Mouse (Mus musculus) liver, adult 2 months (tissue): ENCODE data around the gene Gan. TPM values are rescaled to one million over a fixed set of nuclear protein-coding genes. Genes with fewer than 3 reads are reported as not detected.

Source experiments
- DNase-seq: peaks from one replicate; pipeline ENCODE4 v3.0.0-alpha.2; 2011; ENCODE audit warnings: low read depth, low spot score; ENCODE audit errors: extremely low read depth
- H3K27ac ChIP-seq: fragments of 200-500 bp; replicated peaks from 2 replicates; pipeline ENCODE4 v1.5.1; 2012; ENCODE audit warnings: low read depth, mild to moderate bottlenecking, control low read depth, inconsistent platforms, low read length; ENCODE audit not compliant: insufficient read depth
- H3K27me3 ChIP-seq: fragments of 200-500 bp; 2 replicates; pipeline ENCODE4 v1.6.1; 2012; ENCODE audit warnings: mild to moderate bottlenecking, moderate library complexity, low read length, inconsistent platforms; ENCODE audit not compliant: control insufficient read depth, insufficient read depth
- H3K36me3 ChIP-seq: fragments of 200-500 bp; 2 replicates; pipeline ENCODE4 v1.6.1; 2012; ENCODE audit warnings: low read length, inconsistent platforms; ENCODE audit not compliant: control insufficient read depth, insufficient read depth
- H3K4me1 ChIP-seq: fragments of 200-500 bp; 2 replicates; pipeline ENCODE4 v1.6.1; 2011; ENCODE audit warnings: low read length; ENCODE audit not compliant: control insufficient read depth, insufficient read depth
- H3K4me3 ChIP-seq: fragments of 200-500 bp; 2 replicates; pipeline ENCODE4 v1.5.1; 2011; ENCODE audit warnings: low read depth, mild to moderate bottlenecking, control low read depth, low read length, moderate library complexity; ENCODE audit not compliant: insufficient read depth
- H3K79me2 ChIP-seq: fragments of 200-500 bp; 2 replicates; pipeline ENCODE4 v1.6.1; 2012; ENCODE audit warnings: inconsistent platforms, mild to moderate bottlenecking, low read length, moderate library complexity; ENCODE audit not compliant: control insufficient read depth, insufficient read depth
- H3K9ac ChIP-seq: fragments of 200-500 bp; 2 replicates; pipeline ENCODE4 v1.6.1; 2012; ENCODE audit warnings: low read depth, mild to moderate bottlenecking, control low read depth, inconsistent platforms, low read length
- CTCF ChIP-seq: fragments of 200-500 bp; IDR thresholded peaks from 2 replicates; pipeline ENCODE4 v1.5.1; 2011; ENCODE audit warnings: low read depth, low read length, control low read depth
- POLR2A ChIP-seq: fragments of 200-500 bp; IDR thresholded peaks from 2 replicates; pipeline ENCODE4 v1.6.1; 2011; ENCODE audit warnings: low read length, control low read depth; ENCODE audit not compliant: insufficient read depth; ENCODE audit errors: extremely low read depth
- WGBS: fragments of 180-500 bp; shearing (Covaris S2); methylation state at CpG from one replicate; pipeline ENCODE4 v1.1.7; 2018; 5-methylcytosine and 5-hydroxymethylcytosine counted together
- polyA plus RNA-seq: library from polyadenylated mRNA; depleted of rRNA; stranded (reverse); fragments of >200 nt; gene quantifications from 2 replicates; pipeline ENCODE4 v1.2.3, GENCODE M21; 2012
- total RNA-seq: library from RNA; depleted of rRNA; stranded (reverse); fragments of >200 nt; gene quantifications from 2 replicates; pipeline ENCODE4 v1.2.3, GENCODE M21; 2014

Gene Gan
- total and polyA plus RNA-seq, 2 experiments, result 1.2 to 1.5 TPM

DNA sequence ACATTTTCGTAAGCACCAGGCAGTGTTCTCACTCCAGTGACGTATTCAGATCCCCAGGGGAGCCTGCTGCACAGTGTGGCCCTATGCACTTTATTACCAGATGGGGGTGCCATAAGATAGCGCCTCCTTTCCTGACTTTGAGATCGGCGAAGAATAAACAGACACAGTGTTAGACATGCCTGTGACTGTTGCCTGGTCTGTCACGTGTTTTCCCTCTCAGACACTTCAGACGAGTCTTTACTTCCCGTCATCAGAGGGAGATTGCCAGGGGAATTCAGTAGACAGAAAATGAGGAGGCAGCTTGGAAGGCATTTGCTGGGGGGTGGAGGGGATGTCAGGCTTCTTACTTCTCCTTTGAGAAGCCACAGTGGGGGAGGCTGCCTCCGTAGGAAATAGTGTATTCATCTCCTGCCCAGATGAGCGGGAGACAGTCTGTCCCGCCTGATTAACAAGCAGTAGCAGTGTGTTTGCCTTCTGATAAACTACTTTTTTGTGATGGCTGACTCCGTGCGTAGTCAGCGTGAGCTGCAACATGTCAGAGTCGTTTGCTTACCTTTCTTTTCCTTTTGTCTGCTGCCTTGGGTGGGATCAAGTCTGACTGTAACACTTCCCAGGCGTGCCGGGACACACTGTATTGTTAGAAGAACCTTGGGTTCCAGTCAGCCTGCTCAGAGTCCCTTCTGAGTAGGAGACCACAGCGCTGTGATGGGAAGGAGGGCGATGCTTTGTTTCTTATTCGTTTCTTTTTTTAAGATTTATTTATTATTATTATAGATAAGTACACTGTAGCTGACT lies 40.4 kb downstream of the Gan start:
- Histone ChIP-seq H3K27ac (peak overlapping the region; percentile 45), H3K4me1 (peaks cover 8% of the 10 kb centered on the region), H3K27me3 (no peaks in the 10 kb centered on the region), H3K36me3 (peaks cover 2% of the 10 kb centered on the region; the same call in 1 of the 2 replicates), H3K79me2 (no peaks in the 10 kb centered on the region), H3K9ac (no peak overlapping the region), H3K4me3 (no peak overlapping the region)
- peak; percentile 55 for DNase-seq
- 65% methylated on average over 20 of the region's 20 CpGs for WGBS
- TF ChIP-seq CTCF, result peak; percentile 49
- no peak for TF ChIP-seq POLR2A

DNA sequence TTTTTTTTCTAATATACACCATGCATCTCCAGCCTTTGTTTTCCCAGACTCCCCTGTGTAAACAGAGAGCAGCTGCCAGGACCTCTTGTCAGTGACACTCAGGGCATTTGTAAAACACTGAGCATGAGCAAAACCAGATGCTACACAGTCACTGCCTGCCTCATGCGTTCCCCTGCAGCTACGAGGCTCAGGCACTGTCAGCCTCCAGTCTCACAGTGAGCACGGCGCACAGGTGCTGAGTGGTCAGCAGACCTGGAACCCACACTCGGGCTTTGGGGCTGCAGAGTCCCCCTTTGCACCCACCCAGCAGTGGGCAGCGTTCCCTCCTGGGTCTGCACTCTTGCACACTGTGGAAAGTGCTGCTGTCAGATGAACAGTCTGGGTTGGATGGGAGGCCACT lies 41.7 kb downstream of the Gan start:
- TF ChIP-seq CTCF, result no peak
- no peak for TF ChIP-seq POLR2A
- peak; percentile 27 for DNase-seq
- H3K9ac ChIP-seq, result no peak overlapping the region
- peaks cover 8% of the 10 kb centered on the region for H3K4me1 ChIP-seq
- no peak overlapping the region for H3K4me3 ChIP-seq
- no peaks in the 10 kb centered on the region for H3K27me3 ChIP-seq
- WGBS, result 71% methylated on average over 6 of the region's 6 CpGs
- H3K79me2 ChIP-seq, result no peaks in the 10 kb centered on the region
- no peaks in the 10 kb centered on the region for H3K36me3 ChIP-seq
- peak overlapping the region; percentile 14; the same call in 1 of the 2 replicates for H3K27ac ChIP-seq

DNA sequence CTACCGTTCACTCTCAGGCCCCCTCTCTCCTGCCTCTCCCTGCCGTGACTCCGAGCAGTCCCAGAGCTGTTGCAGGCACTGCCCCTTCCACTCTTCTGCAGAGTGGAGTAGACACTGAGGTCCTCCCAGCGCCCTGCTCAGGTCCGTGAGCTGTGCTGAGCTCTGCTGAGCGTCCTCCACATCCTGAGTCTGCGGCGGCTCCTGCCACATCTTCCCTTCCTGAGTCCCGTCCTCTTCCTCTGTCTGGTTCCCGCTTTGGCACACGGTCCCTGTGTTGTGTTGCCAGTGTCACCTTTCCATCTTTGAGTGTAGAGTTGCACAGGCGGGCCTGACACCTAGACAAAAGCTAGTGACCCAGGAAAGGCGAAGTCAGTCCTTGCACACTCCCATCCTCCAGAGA lies 42.4 kb downstream of the Gan start:
- 72% methylated on average over 13 of the region's 13 CpGs for WGBS
- Histone ChIP-seq H3K4me1 (peaks cover 8% of the 10 kb centered on the region), H3K9ac (no peak overlapping the region), H3K4me3 (no peak overlapping the region), H3K79me2 (no peaks in the 10 kb centered on the region), H3K27me3 (no peaks in the 10 kb centered on the region), H3K27ac (peak overlapping the region; percentile 60), H3K36me3 (no peaks in the 10 kb centered on the region)
- no peak for TF ChIP-seq CTCF
- TF ChIP-seq POLR2A, result no peak
- DNase-seq, result no peak

DNA sequence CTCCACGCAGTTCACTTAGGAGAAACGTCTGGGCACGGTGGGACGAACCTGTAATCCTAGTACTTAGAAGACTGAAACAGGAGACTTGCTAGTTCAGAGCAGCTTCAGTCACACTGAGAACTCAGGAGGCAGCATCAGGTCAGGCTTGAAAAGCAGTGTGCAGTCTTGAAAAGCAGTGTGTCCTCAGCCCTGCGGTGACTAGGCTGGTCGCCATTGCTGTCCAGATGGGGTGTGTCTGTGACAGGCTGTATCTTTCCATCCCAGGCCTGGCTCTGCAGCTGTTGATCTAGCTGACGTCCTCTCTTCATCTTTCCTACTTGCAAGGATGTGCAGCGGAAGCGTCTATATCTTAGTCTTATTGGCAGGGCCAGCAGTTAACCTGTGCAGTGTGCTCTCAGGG lies 42.9 kb downstream of the Gan start:
- H3K9ac ChIP-seq, result no peak overlapping the region

DNA sequence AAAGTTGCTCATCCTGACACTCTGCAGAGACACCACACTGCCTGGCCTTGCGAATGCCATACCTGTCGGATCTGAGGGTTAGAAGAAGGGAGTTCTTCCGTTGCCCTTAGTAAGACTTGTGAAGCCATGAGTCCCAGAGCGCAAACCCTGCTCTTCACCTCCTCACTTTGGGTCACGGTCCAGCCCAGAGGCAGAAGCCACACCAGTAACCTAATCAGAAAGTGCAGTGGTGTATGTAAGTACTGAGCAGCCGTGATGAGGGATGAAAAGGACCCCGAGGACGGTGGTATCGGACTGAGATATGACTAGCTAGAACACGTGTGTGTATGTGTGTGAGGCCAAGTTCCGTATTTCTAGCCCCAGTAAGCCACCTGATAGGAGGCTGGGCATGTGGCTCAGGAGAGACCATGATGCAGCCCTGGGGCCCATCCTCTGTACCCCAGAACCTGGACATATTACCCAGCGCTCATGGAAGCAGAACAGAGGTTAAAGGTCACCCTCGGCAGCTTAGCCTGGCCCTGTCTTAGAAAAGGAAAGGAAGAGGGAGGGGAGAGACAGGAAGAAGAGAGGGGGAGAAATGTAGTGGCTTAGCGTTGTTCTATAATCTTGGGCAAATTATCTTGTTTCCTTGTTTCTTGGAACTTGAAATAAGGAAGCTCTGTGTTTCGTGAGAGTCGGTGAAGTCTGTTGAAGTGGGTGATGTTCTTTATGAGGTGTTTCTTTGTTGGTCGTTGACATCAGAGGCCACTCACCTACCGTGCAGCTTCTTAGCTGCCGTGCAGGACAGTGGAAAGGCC lies 43.5 kb downstream of the Gan start:
- Histone ChIP-seq H3K27ac (peak overlapping the region; percentile 50), H3K36me3 (no peaks in the 10 kb centered on the region), H3K4me1 (peaks cover 8% of the 10 kb centered on the region), H3K4me3 (no peak overlapping the region), H3K79me2 (no peaks in the 10 kb centered on the region), H3K27me3 (no peaks in the 10 kb centered on the region), H3K9ac (no peak overlapping the region)
- no peak for TF ChIP-seq POLR2A
- TF ChIP-seq CTCF, result no peak
- DNase-seq, result no peak
- 79% methylated on average over 19 of the region's 19 CpGs for WGBS

More for the DNA sequence above, 42.9 kb downstream of the Gan start:
- H3K79me2 ChIP-seq, result no peaks in the 10 kb centered on the region
- H3K4me3 ChIP-seq, result no peak overlapping the region
- TF ChIP-seq POLR2A, result no peak
- TF ChIP-seq CTCF, result no peak
- no peaks in the 10 kb centered on the region for H3K27me3 ChIP-seq
- DNase-seq, result no peak
- WGBS, result 79% methylated on average over 9 of the region's 9 CpGs
- no peaks in the 10 kb centered on the region for H3K36me3 ChIP-seq
- peak overlapping the region; percentile 60 for H3K27ac ChIP-seq
- peaks cover 8% of the 10 kb centered on the region for H3K4me1 ChIP-seq
